ENCODE assay signal across 22 mouse cellular contexts in the genomic region with DNA sequence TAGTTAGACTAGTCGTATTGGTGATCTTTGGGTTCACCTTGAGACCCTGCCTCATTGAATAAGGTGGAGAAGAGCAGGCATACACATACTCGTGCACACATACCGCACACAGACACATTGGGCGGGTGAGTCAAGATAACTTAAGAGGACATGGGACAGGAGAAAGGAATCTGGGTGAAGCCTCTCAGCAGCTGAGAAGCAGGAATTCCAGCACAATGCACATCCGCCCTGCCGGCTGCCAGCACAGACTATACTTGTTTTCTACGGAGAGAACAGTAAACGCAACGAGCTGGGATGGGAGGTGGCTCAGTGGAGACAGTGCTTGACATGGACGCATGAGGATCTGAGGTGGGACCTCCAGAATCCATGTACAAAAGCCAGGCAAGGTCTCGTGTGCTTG. TPM values are rescaled to one million over a fixed set of nuclear protein-coding genes. Genes with fewer than 3 reads are reported as not detected.
A peak's percentile ranks its signal among the peaks of the same experiment; 100 is the strongest.
DNase-seq lines count a peak whose midpoint lies in the region; ATAC-seq and TF ChIP-seq lines count a peak whose summit lies in the region.
"Had no signal": no experiment of that assay in that cellular context is flagged by ENCODE, and none has a peak within 500 bp of the region (broad histone marks: within the 10 kb centered on the region; RNA-seq: fewer than 3 reads in every experiment).

No protein-coding gene starts in this region.

- no peak for ATAC-seq in heart, embryonic 13.5 days (ENCODE audit: extremely low read depth, insufficient number of reproducible peaks, low FRiP score, low TSS enrichment)
- no peak for ATAC-seq in heart, postnatal 0 days (ENCODE audit: insufficient read depth, low read depth)
- ATAC-seq: activated CD4-positive, CD25-positive, alpha-beta regulatory T cell, adult 4 months; CD4-positive, CD25-positive, alpha-beta regulatory T cell, adult 4 months; forebrain, embryonic 15.5 days; hindbrain, postnatal 0 days had no signal

- peak overlapping the region; percentile 85 for H3K27ac ChIP-seq in gastrocnemius, adult 2 months
- peak overlapping the region; percentile 88 for H3K27ac ChIP-seq in heart, embryonic 13.5 days (replicated peaks)
- peak overlapping the region; percentile 74 for H3K27ac ChIP-seq in heart, postnatal 0 days (ENCODE audit: low read depth)
- H3K27ac ChIP-seq: embryonic facial prominence, embryonic 12.5 days; forebrain, embryonic 15.5 days; hindbrain, embryonic 13.5 days; hindbrain, postnatal 0 days had no signal

- H3K36me3 ChIP-seq in heart, embryonic 13.5 days: peaks cover 28% of the 10 kb centered on the region
- H3K36me3 ChIP-seq in heart, postnatal 0 days (replicated peaks; ENCODE audit: control insufficient read depth, insufficient read depth, low read length): peaks cover 24% of the 10 kb centered on the region
- H3K36me3 ChIP-seq: embryonic facial prominence, embryonic 12.5 days; forebrain, embryonic 15.5 days; hindbrain, embryonic 13.5 days had no signal

- no peak overlapping the region for H3K4me3 ChIP-seq in gastrocnemius, adult 2 months
- H3K4me3 ChIP-seq in heart, embryonic 13.5 days: no peak overlapping the region
- no peak overlapping the region for H3K4me3 ChIP-seq in heart, postnatal 0 days (ENCODE audit: low read depth, low read length)
- H3K4me3 ChIP-seq: embryonic facial prominence, embryonic 12.5 days; forebrain, embryonic 15.5 days; hindbrain, embryonic 13.5 days had no signal

- peaks cover 37% of the 10 kb centered on the region for H3K4me1 ChIP-seq in heart, embryonic 13.5 days
- H3K4me1 ChIP-seq in heart, postnatal 0 days (ENCODE audit: control insufficient read depth, insufficient read depth): peaks cover 27% of the 10 kb centered on the region
- H3K4me1 ChIP-seq: embryonic facial prominence, embryonic 12.5 days; forebrain, embryonic 15.5 days had no signal

- TF ChIP-seq EP300 in heart, postnatal 0 days (IDR thresholded peaks at IDR 0.05; ENCODE audit: low read depth): no peak

- H3K27me3 ChIP-seq in heart, embryonic 13.5 days (replicated peaks): no peaks in the 10 kb centered on the region
- H3K27me3 ChIP-seq in heart, postnatal 0 days (ENCODE audit: control insufficient read depth, insufficient read depth, low read length): no peaks in the 10 kb centered on the region
- H3K27me3 ChIP-seq: embryonic facial prominence, embryonic 12.5 days; forebrain, embryonic 15.5 days; hindbrain, embryonic 13.5 days had no signal

- H3K9ac ChIP-seq in heart, embryonic 13.5 days: peak overlapping the region; percentile 10; the same call in 1 of the 2 replicates
- no peak overlapping the region for H3K9ac ChIP-seq in heart, postnatal 0 days (replicated peaks; ENCODE audit: low read depth, low read length)
- H3K9ac ChIP-seq: embryonic facial prominence, embryonic 12.5 days; forebrain, embryonic 15.5 days; hindbrain, embryonic 13.5 days had no signal

- 52% methylated on average over 11 of the region's 11 CpGs for WGBS in heart, embryonic 13.5 days
- 42% methylated on average over 11 of the region's 11 CpGs for WGBS in heart, postnatal 0 days

- intact Hi-C loops in gastrocnemius, adult 2 months (cut with DNase I): no loop called here
- intact Hi-C loops in left cerebral cortex, postnatal 4 days (cut with DNase I): no loop called here

- DNase-seq in gastrocnemius, adult 2 months: no peak
- DNase-seq in gastrocnemius, postnatal 4 days (ENCODE audit: low spot score in 2 of 2): no peak
- DNase-seq in heart, adult 11 months: no peak
- DNase-seq in heart, postnatal 0 days (ENCODE audit: low spot score): no peak
- no peak for DNase-seq in heart, adult 8-10 months (ENCODE audit: low spot score)
- DNase-seq in left cerebral cortex, postnatal 4 days: no peak
- DNase-seq: adrenal gland, postnatal 14 days; B cell, adult 2 months; cerebellum, adult 11-12 months; cerebellum, adult 9-10 months; cerebellum, postnatal 25 days; gastrocnemius, postnatal 10 days; kidney, adult 11 months; kidney, adult 9 months had no signal

- no peak overlapping the region for H3K4me2 ChIP-seq in heart, embryonic 13.5 days
- no peak overlapping the region for H3K4me2 ChIP-seq in heart, postnatal 0 days (ENCODE audit: low read depth, low read length)
- H3K4me2 ChIP-seq: embryonic facial prominence, embryonic 12.5 days; forebrain, embryonic 15.5 days; hindbrain, embryonic 13.5 days had no signal

- H3K9me3 ChIP-seq in heart, embryonic 13.5 days: no peaks in the 10 kb centered on the region
- no peaks in the 10 kb centered on the region for H3K9me3 ChIP-seq in heart, postnatal 0 days (replicated peaks; ENCODE audit: control insufficient read depth, low read length)
- H3K9me3 ChIP-seq: embryonic facial prominence, embryonic 12.5 days; forebrain, embryonic 15.5 days; G1E; hindbrain, embryonic 13.5 days had no signal

- TF ChIP-seq CTCF in gastrocnemius, adult 2 months (IDR thresholded peaks at IDR 0.05): no peak
- TF ChIP-seq CTCF in heart, postnatal 0 days (IDR thresholded peaks at IDR 0.05; ENCODE audit: low read depth): no peak

RNA-seq across cellular contexts. Expression of gene Steap3, which starts 27.9 kb away (rescaled TPM):
- 10 to 100 TPM; 16.0 to 22.1 TPM for total RNA-seq in gastrocnemius, adult 2 months (2021)
- 10 to 100 TPM; 44.1 to 46.3 TPM for total RNA-seq in gastrocnemius, postnatal 4 days (2021)
- 16.2 and 18.7 TPM in 2 replicates for polyA plus RNA-seq in heart, embryonic 13.5 days (2015; fragmentation: Nextera tagmentation; extraction: Ambion mirVana)
- total RNA-seq in heart, postnatal 0 days (2014; rRNA removed; ENCODE audit: low replicate concordance): 15.4 and 38.7 TPM in 2 replicates
- 19.6 and 20.3 TPM in 2 replicates for polyA plus RNA-seq in heart, postnatal 0 days (2015; fragmentation: Nextera tagmentation; extraction: Ambion mirVana)
- 10 to 100 TPM; 25.3 to 29.5 (median 28.3) TPM for total RNA-seq in heart, adult 8-10 months (2022)
- 1 to 10 TPM; 4.2 to 6.1 TPM for total RNA-seq in left cerebral cortex, postnatal 4 days (2021)
- polyA plus RNA-seq: activated CD4-positive, CD25-positive, alpha-beta regulatory T cell, adult 4 months; CD4-positive, CD25-positive, alpha-beta regulatory T cell, adult 4 months had no signal
